ENCODE assay signal across 29 mouse cellular contexts in genomic region chr6:9693714-9694113, GRCm38 (mm10).
DNase-seq lines count a peak whose midpoint lies in the region; ATAC-seq lines count a peak whose summit lies in the region.
"Had no signal": no experiment of that assay in that cellular context is flagged by ENCODE, and none has a peak within 500 bp of the region (broad histone marks: within the 10 kb centered on the region; RNA-seq: fewer than 3 reads in every experiment).

No protein-coding gene starts in this region.

- H3K4me3 ChIP-seq in hindbrain, embryonic 10.5 days: no peak overlapping the region
- no peak overlapping the region for H3K4me3 ChIP-seq in hindbrain, embryonic 13.5 days
- H3K4me3 ChIP-seq: embryonic facial prominence, embryonic 13.5 days; heart, embryonic 13.5 days; liver, embryonic 12.5 days; midbrain, embryonic 15.5 days; myocyte; neural tube, embryonic 12.5 days had no signal

- 0 out of 2 replicates have a peak, but pooled peaks cover 5% of the 10 kb centered on the region for H3K4me1 ChIP-seq in hindbrain, embryonic 10.5 days (replicated peaks)
- no peaks in the 10 kb centered on the region for H3K4me1 ChIP-seq in hindbrain, embryonic 13.5 days (replicated peaks)
- H3K4me1 ChIP-seq: embryonic facial prominence, embryonic 13.5 days; heart, embryonic 13.5 days; liver, embryonic 12.5 days; midbrain, embryonic 15.5 days; neural tube, embryonic 12.5 days had no signal

- DNase-seq in embryo, embryonic 10 days (ENCODE audit: low spot score): peak; percentile 3
- no peak for DNase-seq in embryo, embryonic 10.5 days (ENCODE audit: low spot score)
- DNase-seq in hindbrain, embryonic 10.5 days (ENCODE audit: low spot score): peak; percentile 4
- peak; percentile 13 for DNase-seq in retina, embryonic 14.5 days (ENCODE audit: low spot score)
- no peak for DNase-seq in retina, postnatal 1 day
- DNase-seq in adrenal gland, adult (ENCODE audit: inconsistent age in 2 of 2, low spot score in 1 of 2): no peak
- DNase-seq: adrenal gland, adult 8-10 months; cerebellum, adult 2 months; cerebellum, postnatal 14 days; gastrocnemius, postnatal 10 days; heart, postnatal 10 days; kidney, adult 8-10 months; kidney, postnatal 4 days; layer of hippocampus, postnatal 36 days; left cerebral cortex, postnatal 4 days; liver, postnatal 0 days; lung, postnatal 36 days; thymus, postnatal 4 days had no signal

- peak overlapping the region; percentile 19 for H3K27ac ChIP-seq in hindbrain, embryonic 10.5 days
- H3K27ac ChIP-seq in hindbrain, embryonic 13.5 days: no peak overlapping the region
- H3K27ac ChIP-seq: embryonic facial prominence, embryonic 13.5 days; heart, embryonic 13.5 days; kidney, postnatal 0 days; liver, embryonic 12.5 days; midbrain, embryonic 15.5 days; neural tube, embryonic 12.5 days had no signal

- H3K4me2 ChIP-seq in hindbrain, embryonic 13.5 days: no peak overlapping the region
- H3K4me2 ChIP-seq: embryonic facial prominence, embryonic 13.5 days; heart, embryonic 13.5 days; liver, embryonic 12.5 days; midbrain, embryonic 15.5 days; neural tube, embryonic 12.5 days had no signal

- H3K9ac ChIP-seq in hindbrain, embryonic 13.5 days: no peak overlapping the region
- H3K9ac ChIP-seq: embryonic facial prominence, embryonic 13.5 days; heart, embryonic 13.5 days; liver, embryonic 12.5 days; liver, postnatal 0 days; midbrain, embryonic 15.5 days; neural tube, embryonic 12.5 days had no signal

- WGBS in hindbrain, embryonic 10.5 days: 9% methylated on average over 1 of the region's 1 CpGs
- 14% methylated on average over 1 of the region's 1 CpGs for WGBS in hindbrain, embryonic 13.5 days

- no peaks in the 10 kb centered on the region for H3K36me3 ChIP-seq in hindbrain, embryonic 10.5 days
- H3K36me3 ChIP-seq in hindbrain, embryonic 13.5 days: no peaks in the 10 kb centered on the region
- H3K36me3 ChIP-seq: embryonic facial prominence, embryonic 13.5 days; heart, embryonic 13.5 days; liver, embryonic 12.5 days; midbrain, embryonic 15.5 days; neural tube, embryonic 12.5 days had no signal

- H3K27me3 ChIP-seq in hindbrain, embryonic 10.5 days (ENCODE audit: insufficient read depth, poor library complexity, severe bottlenecking): no peaks in the 10 kb centered on the region
- H3K27me3 ChIP-seq in hindbrain, embryonic 13.5 days: no peaks in the 10 kb centered on the region
- H3K27me3 ChIP-seq: CH12.LX; embryonic facial prominence, embryonic 13.5 days; heart, embryonic 13.5 days; liver, embryonic 12.5 days; midbrain, embryonic 15.5 days; neural tube, embryonic 12.5 days had no signal

- ATAC-seq in hindbrain, embryonic 13.5 days (ENCODE audit: low FRiP score): no peak
- ATAC-seq: activated CD4-positive, CD25-positive, alpha-beta regulatory T cell, adult 4 months; intestine, embryonic 16.5 days; liver, embryonic 12.5 days; liver, postnatal 0 days; midbrain, embryonic 15.5 days had no signal

- H3K9me3 ChIP-seq in hindbrain, embryonic 10.5 days: no peaks in the 10 kb centered on the region
- H3K9me3 ChIP-seq in hindbrain, embryonic 13.5 days: no peaks in the 10 kb centered on the region
- H3K9me3 ChIP-seq: embryonic facial prominence, embryonic 13.5 days; heart, embryonic 13.5 days; liver, embryonic 12.5 days; midbrain, embryonic 15.5 days; neural tube, embryonic 12.5 days had no signal

Comparison
In these comparisons a context has a peak if more than half of its experiments do, and no peak if none do; other contexts are left out.
1. DNase-seq: peak in embryo, embryonic 10 days (single experiment), hindbrain, embryonic 10.5 days (single experiment) and retina, embryonic 14.5 days (single experiment); none in embryo, embryonic 10.5 days (single experiment), retina, postnatal 1 day (single experiment) and adrenal gland, adult (0 of 2).